Mouse (Mus musculus): Measurements from ENCODE around the gene Hsd17b1.

Hsd17b1 gene

GRCm38 (mm10) chr11:101060126-101060525 is 18.1 kb upstream of the Hsd17b1 start:
- DNase-seq (ENCODE audit: low spot score in 2 of 2), result no peak

GRCm38 (mm10) chr11:101061049-101061448 is 17.2 kb upstream of the Hsd17b1 start:
- DNase-seq (ENCODE audit: low spot score in 2 of 2), result no peak

GRCm38 (mm10) chr11:101062165-101062884 is 15.9 kb upstream of the Hsd17b1 start:
- DNase-seq (ENCODE audit: low spot score in 2 of 2), result no peak

GRCm38 (mm10) chr11:101062971-101063675 is 15.1 kb upstream of the Hsd17b1 start:
- no peak for DNase-seq (ENCODE audit: low spot score in 2 of 2)

GRCm38 (mm10) chr11:101063676-101064327 is 14.4 kb upstream of the Hsd17b1 start:
- peak; percentile 91 to 93 for DNase-seq (ENCODE audit: low spot score in 2 of 2)

GRCm38 (mm10) chr11:101064462-101064861 is 13.7 kb upstream of the Hsd17b1 start:
- no peak for DNase-seq (ENCODE audit: low spot score in 2 of 2)

- DNase-seq (ENCODE audit: low spot score in 2 of 2), result no peak
Observed at GRCm38 (mm10) chr11:101065002-101065401, 13.2 kb upstream of the Hsd17b1 start.

- DNase-seq (ENCODE audit: low spot score in 2 of 2), result peak; percentile 87 to 96
Observed at GRCm38 (mm10) chr11:101066549-101067412, 11.4 kb upstream of the Hsd17b1 start.

GRCm38 (mm10) chr11:101069391-101070188 is 8.6 kb upstream of the Hsd17b1 start, which contains the start of gene Naglu:
Naglu (plus strand) TSS chr11:101070012.
- peak; percentile 94 to 97 for DNase-seq (ENCODE audit: low spot score in 2 of 2)

- DNase-seq (ENCODE audit: low spot score in 2 of 2), result no peak
Observed at GRCm38 (mm10) chr11:101070189-101070527, 8.1 kb upstream of the Hsd17b1 start.

GRCm38 (mm10) chr11:101070987-101071386 is 7.2 kb upstream of the Hsd17b1 start:
- DNase-seq (ENCODE audit: low spot score in 2 of 2), result no peak

GRCm38 (mm10) chr11:101071810-101072428 is 6.3 kb upstream of the Hsd17b1 start:
- no peak for DNase-seq (ENCODE audit: low spot score in 2 of 2)

GRCm38 (mm10) chr11:101079746-101080145 is 1.5 kb downstream of the Hsd17b1 start:
- no peak for DNase-seq (ENCODE audit: low spot score in 2 of 2)

GRCm38 (mm10) chr11:101080421-101080820 is 2.2 kb downstream of the Hsd17b1 start:
- DNase-seq (ENCODE audit: low spot score in 2 of 2), result no peak

GRCm38 (mm10) chr11:101081659-101082058 is 3.4 kb downstream of the Hsd17b1 start:
- peak in 1 of 2 experiments; percentile 56 for DNase-seq (ENCODE audit: low spot score in 2 of 2)

- peak; percentile 77 to 87 for DNase-seq (ENCODE audit: low spot score in 2 of 2)
Observed at GRCm38 (mm10) chr11:101082208-101083082, 4.2 kb downstream of the Hsd17b1 start, which contains the start of gene Coasy. Coasy (plus strand) TSS chr11:101082565.

GRCm38 (mm10) chr11:101083083-101083697 is 5.0 kb downstream of the Hsd17b1 start:
- DNase-seq (ENCODE audit: low spot score in 2 of 2), result no peak

- DNase-seq (ENCODE audit: low spot score in 2 of 2), result no peak
Observed at GRCm38 (mm10) chr11:101084246-101084645, 6.0 kb downstream of the Hsd17b1 start.

GRCm38 (mm10) chr11:101084811-101085210 is 6.6 kb downstream of the Hsd17b1 start:
- no peak for DNase-seq (ENCODE audit: low spot score in 2 of 2)

Measured in spleen, postnatal 4 days (tissue).